Mouse (Mus musculus): ENCODE results near the gene Mettl3.
A peak's percentile ranks its signal among the peaks of the same experiment; 100 is the strongest.

DNA sequence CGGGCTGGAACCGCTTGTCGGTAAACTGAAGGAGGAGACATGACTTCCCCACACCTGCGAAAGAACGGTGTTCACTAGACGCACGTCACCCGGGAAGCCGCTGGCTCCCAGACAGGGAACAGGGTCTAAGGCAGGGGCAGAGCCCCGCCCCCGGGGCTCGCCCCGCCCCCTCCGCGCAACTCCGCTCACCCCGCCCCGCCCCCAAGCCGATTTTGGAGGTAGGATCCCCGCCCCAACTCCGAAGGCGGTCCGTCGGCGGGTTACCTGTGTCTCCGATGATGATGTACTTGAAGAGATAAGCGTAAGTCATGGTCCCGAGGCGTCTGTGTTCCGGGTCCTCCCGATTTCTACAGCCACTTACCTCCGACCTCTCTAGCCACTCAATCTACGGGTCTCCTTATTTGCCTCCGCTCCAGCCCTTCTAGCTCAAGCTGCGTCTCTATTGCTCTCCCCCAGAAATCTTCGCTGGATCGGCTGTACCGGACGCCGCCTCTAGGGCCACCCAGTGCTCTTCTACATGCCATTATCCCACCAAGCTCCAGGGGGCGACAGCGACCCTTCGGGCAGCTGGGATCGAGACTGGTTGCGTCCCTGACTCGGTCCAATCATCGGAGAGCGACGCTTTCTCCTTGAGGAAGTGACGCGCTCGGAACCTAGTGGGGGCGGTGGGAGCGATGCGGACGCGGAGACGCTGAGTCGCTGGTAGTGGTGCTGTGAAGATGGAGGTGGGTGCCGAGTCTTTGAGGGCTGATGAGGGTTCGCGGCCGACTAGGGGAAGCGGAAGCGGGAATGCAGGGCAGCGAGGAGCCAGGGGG lies 25.8 kb downstream of the Mettl3 start, which contains the start of the genes Tox4 and Rab2b:
- peak; percentile 99 for TF ChIP-seq CTCF (IDR thresholded peaks at IDR 0.05; ENCODE audit: insufficient read depth, low read depth, low read length)
- TF ChIP-seq POLR2A (IDR thresholded peaks at IDR 0.05; ENCODE audit: insufficient read depth, low read depth, low read length): peak; percentile 82
